Mouse (Mus musculus): Measurements from ENCODE around the gene Ltbp1.

Ltbp1 gene

GRCm38 (mm10) chr17:75005281-75005684, at the start of gene Ltbp1:
Gene Ltbp1, plus strand, starts transcription at chr17:75005568.
- DNase-seq (ENCODE audit: low spot score) = no peak

DNA sequence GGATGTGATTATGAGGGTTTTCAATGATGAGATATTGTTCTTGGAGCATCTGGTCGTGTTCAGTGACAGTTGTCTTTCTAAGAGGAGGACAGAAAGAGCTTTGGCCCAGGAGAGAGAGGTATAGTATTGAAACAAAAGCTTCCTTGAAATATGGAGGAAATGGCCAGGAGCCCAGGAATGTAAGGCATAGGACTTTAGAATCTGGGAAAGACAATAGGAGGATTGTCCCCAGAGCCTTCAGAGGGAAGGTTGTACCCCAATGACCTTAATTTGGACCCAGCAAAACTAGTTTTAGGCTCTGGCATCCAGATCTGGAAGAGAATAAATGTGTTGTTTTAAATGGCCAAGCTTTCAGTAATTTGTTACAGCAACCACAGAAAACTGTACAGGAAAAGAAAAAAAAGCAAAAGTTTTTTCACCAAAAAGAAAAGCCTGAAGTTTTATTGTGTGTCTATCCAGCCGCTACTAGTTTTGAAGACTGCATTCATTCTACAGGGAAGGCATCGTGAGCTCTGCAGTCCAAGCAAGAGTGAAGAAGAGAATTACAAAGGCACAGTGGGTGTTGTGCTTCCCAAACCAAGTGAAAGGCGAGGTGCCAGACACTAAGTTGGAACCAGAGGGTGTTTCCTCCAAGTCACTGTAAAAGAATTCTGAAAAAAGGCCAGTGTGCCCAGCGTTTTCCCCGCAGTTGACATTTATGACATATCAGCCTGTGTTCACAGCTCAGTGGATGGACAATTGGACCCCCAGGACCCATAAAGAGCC, 45.7 kb upstream of the Ltbp1 start:
- no peak for DNase-seq (ENCODE audit: low spot score)

GRCm38 (mm10) chr17:74963222-74963621, 42.1 kb upstream of the Ltbp1 start:
- no peak for DNase-seq (ENCODE audit: low spot score)

- no peak for DNase-seq (ENCODE audit: low spot score)
Observed at GRCm38 (mm10) chr17:74963861-74964260, 41.5 kb upstream of the Ltbp1 start.

GRCm38 (mm10) chr17:74967298-74967848, 38.0 kb upstream of the Ltbp1 start:
- no peak for DNase-seq (ENCODE audit: low spot score)

GRCm38 (mm10) chr17:74968152-74968712, 37.1 kb upstream of the Ltbp1 start:
- no peak for DNase-seq (ENCODE audit: low spot score)

GRCm38 (mm10) chr17:74968738-74969271, 36.6 kb upstream of the Ltbp1 start:
- no peak for DNase-seq (ENCODE audit: low spot score)

GRCm38 (mm10) chr17:74975192-74975591, 30.2 kb upstream of the Ltbp1 start:
- DNase-seq (ENCODE audit: low spot score) = no peak

DNA sequence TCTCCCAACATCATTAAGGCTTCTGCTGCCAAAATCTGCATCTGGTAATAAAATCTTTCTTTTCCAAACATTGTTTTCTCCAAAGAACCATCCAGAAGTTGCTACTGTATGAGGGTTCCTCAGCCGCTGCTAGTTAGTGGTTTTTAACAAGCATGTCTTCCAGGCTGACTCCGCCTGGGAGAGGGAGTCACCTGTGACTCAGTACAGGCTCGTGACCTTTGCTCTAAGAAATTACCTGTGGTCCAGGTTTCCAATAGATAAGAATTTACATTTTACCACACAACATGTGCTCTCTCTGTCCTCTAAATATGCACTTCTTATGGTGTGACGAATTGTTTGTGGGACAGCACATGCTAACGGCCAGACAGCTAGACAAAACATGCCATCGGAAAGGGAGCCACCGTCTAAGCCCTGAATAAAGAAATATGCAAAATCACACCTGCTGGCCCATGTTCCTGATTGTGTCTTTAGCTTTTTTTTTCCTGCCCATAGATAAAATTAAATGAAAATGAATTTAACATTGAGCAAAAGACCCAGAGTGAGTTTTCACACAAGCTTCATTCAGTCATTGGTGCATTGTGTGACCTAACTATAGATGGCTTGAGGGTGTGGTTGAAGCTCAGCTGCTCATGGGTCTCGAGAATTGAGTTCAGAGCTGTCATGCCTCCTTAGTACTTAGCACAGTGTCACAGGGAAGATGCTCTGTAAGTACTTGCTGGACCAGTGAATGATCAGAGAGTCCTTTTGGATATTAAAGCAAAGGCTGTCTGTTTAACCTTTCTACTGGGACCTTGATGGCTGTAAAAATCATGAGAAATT, 29.0 kb upstream of the Ltbp1 start:
- DNase-seq (ENCODE audit: low spot score) = no peak

- no peak for DNase-seq (ENCODE audit: low spot score)
Observed at GRCm38 (mm10) chr17:74979767-74980166, 25.6 kb upstream of the Ltbp1 start.

DNA sequence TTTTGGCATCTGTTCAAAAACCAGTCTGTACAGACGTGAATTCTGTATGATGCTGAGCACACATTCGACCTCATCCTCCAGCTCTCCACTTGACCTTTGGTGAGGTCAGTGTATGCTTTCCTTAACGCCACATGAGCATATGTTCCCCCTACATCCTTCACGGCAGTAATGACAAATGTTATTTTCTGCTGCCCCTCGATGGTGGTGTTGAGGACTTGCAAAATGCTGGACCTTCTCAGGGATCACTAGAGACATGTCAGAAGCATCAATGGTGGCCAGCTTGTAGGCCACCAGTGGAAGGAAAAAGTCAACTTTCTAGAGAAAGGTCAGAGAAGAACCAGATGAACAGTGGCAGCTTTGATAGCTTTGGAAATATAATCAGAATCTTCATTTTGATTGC, 23.7 kb upstream of the Ltbp1 start:
- DNase-seq (ENCODE audit: low spot score) = no peak

DNA sequence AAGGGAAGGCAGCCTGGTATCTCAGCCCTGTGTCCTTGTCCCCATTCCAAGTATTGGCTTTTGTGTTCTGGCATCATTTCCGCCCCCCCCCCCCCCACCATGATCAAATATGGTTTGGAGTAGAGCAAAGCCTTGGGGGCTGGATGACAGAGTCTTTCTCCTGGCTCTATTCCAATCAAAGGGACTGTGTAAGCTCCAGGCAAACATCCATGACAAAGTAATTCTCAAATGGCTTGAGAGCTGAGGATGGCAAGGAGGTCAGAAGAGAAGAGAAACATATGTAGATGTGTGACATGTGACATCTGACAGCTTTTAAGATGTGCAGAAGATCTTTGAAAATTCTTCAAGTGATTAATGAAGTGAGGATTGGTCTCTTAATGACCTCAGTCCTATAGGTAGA, 22.5 kb upstream of the Ltbp1 start:
- DNase-seq (ENCODE audit: low spot score) = no peak

- no peak for DNase-seq (ENCODE audit: low spot score)
Observed at GRCm38 (mm10) chr17:74984071-74984470, 21.3 kb upstream of the Ltbp1 start.

- DNase-seq (ENCODE audit: low spot score) = no peak
Observed at GRCm38 (mm10) chr17:74984681-74985080, 20.7 kb upstream of the Ltbp1 start.

DNA sequence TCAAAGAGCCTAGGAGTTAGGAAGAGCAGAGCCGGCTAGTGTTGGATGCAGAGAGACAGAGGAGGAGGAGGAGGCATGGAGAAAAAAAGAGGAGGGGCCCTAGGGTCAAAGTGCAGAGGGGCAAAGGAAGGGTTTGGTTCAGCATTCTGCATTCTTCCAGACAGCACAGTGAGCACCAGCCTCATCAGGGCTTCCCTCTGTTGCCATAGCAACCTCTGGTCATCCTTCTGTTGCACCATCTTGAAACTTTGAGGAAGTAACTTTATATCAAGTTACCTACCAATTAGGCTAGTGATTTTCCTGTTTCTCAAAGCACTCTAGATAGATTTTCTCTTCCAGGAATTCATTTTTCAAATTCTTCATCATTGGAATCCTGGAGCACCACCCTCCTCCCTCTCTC, 18.3 kb upstream of the Ltbp1 start:
- DNase-seq (ENCODE audit: low spot score) = no peak

- no peak for DNase-seq (ENCODE audit: low spot score)
Observed at GRCm38 (mm10) chr17:74989691-74990090, 15.7 kb upstream of the Ltbp1 start.

DNA sequence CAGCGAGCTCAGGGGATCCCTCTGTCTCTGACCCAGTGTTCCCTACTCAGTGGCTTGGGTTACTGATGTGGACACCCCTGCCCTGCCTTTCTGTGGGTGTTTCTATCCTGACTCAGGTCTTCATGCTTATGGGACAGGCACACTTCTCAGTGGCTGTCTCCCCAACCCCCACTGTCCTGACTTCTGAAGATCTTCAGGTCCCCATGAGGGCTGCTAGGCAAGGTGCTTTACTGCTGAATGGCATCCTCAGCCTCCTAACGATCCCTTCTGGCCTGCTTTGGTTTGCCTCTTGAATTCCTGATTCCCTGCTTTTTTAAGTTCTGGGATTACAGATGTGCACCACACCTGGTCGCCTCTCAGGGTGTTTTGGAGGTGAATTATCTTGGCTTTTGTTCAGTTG, 14.8 kb upstream of the Ltbp1 start:
- DNase-seq (ENCODE audit: low spot score) = no peak

DNA sequence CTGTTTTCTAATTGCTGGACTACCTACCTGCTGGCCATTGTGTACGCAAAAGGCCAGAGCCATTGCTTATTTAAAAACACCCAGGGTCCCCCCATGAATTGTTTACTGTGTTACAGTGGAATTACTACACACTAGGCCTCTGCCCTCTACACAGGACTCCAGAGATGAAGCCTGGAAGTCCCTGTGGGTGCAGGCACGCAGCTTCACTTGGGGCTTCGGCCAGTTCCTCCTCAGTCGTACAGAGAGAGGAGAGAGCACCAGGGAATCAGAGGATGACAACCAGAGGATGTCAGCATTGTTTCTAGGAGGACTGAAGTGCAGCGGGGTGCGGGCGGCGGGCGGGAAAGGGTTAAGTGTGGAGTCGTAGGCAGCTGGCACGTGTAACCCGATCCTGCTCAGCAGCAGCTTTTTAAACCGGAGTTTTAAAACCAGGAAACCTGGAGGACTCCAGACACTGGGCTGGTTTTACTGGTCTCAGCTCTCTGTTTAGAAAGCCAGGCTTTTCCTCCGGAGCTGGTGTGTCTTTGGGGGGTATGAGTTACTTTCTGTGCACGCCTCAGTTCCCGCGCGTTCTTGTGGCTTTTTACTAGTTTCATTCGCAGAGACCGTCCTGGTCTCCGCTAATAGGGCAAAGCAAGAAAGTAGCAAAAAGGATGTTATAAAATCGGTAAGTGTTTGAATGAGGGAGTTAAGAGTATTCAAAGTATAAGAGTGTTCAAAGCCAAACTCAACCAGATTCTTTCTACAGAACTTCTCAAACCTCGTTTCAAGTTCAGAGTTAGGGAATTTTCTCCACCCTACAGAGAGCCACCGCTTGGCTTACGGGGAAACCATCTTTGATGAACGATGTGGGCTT, 11.4 kb upstream of the Ltbp1 start:
- no peak for DNase-seq (ENCODE audit: low spot score)

DNA sequence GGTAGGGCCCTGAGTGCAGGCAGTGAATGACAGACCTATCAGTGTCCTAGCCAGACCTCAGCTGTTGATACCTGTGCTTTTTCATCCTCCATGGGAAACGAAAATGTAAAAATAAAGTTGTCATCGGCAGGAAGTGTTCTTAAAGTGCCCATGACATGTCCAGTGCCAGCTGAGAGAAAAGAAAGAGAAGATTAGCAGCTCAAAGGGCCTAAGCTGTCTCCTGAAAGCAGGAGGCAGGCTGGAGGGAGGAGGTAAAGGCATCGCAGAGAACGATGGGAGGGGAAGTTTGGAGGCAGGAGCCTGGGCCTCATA, 10.8 kb upstream of the Ltbp1 start:
- no peak for DNase-seq (ENCODE audit: low spot score)

DNA sequence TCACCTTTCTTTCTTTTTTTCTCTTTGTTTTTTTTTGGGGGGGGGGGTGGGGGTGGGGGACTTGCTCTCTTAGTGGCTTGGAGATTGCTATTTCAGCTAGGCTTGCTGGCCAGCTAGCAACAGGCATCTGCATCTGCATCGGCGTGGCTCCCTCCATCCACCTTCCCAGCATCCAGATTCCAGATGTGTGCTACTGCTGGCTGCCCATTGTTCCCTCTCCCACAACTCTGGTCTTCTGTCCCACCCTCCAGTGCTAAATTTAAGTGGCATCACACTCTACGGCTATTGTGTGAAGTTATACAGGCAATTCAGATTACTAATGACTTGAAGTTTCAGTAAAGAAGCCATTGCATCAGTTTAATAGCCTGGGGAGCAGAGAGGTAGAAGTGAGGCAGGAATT, 10.1 kb upstream of the Ltbp1 start:
- DNase-seq (ENCODE audit: low spot score) = no peak

DNA sequence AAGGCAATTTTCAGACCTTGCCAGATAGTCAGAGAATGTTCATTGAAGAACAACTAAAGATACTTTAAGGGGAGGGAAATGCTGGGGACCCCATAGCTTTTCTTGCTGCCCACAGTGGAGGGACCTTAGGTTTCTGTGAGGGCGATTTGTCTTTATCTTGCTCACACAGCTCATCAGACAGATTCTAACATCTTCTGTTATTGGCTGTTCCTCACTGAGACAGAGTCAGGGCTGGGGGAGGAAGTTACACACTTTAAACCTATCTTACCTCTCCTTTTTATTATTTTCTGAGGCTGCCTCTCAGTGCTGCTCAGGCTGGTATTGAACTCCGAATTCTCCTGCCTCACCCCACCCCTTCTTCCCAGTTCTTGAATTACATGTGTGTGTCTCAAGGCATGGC, 5.3 kb upstream of the Ltbp1 start:
- DNase-seq (ENCODE audit: low spot score) = no peak

- peak; percentile 26 for DNase-seq (ENCODE audit: low spot score)
Observed at GRCm38 (mm10) chr17:75004820-75005219, 548 bp upstream of the Ltbp1 start.
